Mouse (Mus musculus) small intestine, adult 2 months (tissue): ENCODE measurements around the gene Sorcs2. TPM values are rescaled to one million over a fixed set of nuclear protein-coding genes. Genes with fewer than 3 reads are reported as not detected.

Source experiments
- H3K27ac ChIP-seq: fragments of 200-500 bp; 2 replicates; pipeline ENCODE4 v1.5.1; 2012; ENCODE audit warnings: low read depth, low read length, control low read depth, inconsistent platforms; ENCODE audit not compliant: insufficient read depth
- H3K27me3 ChIP-seq: fragments of 200-500 bp; 2 replicates; pipeline ENCODE4 v1.6.1; 2012; ENCODE audit warnings: mild to moderate bottlenecking, moderate library complexity, low read length, inconsistent platforms; ENCODE audit not compliant: control insufficient read depth, insufficient read depth
- H3K36me3 ChIP-seq: fragments of 200-500 bp; 2 replicates; pipeline ENCODE4 v1.6.1; 2012; ENCODE audit warnings: mild to moderate bottlenecking, low read length, control low read depth, inconsistent platforms; ENCODE audit not compliant: control insufficient read depth, insufficient read depth
- H3K4me1 ChIP-seq: fragments of 200-500 bp; 2 replicates; pipeline ENCODE4 v1.6.1; 2012; ENCODE audit warnings: low read length, inconsistent platforms, mixed read lengths; ENCODE audit not compliant: control insufficient read depth, insufficient read depth, insufficient read length
- H3K4me3 ChIP-seq: fragments of 200-500 bp; 2 replicates; pipeline ENCODE4 v1.5.1; 2012; ENCODE audit warnings: low read depth, mild to moderate bottlenecking, control low read depth, inconsistent platforms, low read length, moderate library complexity
- CTCF ChIP-seq: fragments of 200-500 bp; IDR thresholded peaks from 2 replicates; pipeline ENCODE4 v1.5.1; 2012; ENCODE audit warnings: low read depth, mild to moderate bottlenecking, control low read depth, inconsistent platforms, low read length, moderate library complexity, mixed read lengths; ENCODE audit not compliant: insufficient replicate concordance, insufficient read length; ENCODE audit errors: extremely low read depth
- POLR2A ChIP-seq: fragments of 200-500 bp; IDR thresholded peaks from 2 replicates; pipeline ENCODE4 v1.6.1; 2012; ENCODE audit warnings: low read depth, mild to moderate bottlenecking, control low read depth, inconsistent platforms, low read length, moderate library complexity
- WGBS: fragments of 180-500 bp; shearing (Covaris S2); methylation state at CpG from one replicate; pipeline ENCODE4 v1.1.7; 2018; 5-methylcytosine and 5-hydroxymethylcytosine counted together
- polyA plus RNA-seq: library from polyadenylated mRNA; depleted of rRNA; stranded (reverse); fragments of >200 nt; gene quantifications from 2 replicates; pipeline ENCODE4 v1.2.3, GENCODE M21; 2012

Gene Sorcs2
- polyA plus RNA-seq, 1 experiment: 5.9 TPM

DNA sequence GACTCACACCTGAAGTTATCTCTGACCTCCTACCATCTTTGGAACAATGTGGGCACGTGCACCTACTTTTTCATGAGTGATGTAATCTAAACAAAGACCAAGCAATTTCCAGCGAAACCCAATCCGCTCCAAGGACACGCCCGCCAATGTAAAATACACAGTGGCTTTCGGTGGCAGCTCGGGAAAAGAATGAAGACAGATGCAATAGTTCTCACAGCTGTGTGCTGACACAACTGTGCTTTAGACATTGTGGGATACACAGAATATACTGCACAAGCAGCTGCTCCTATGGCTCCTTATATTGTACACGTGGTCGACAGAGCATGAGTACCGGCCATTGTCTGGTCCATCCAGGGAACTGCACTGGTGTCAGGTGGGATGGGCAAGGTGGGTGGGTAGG, 275.0 kb downstream of the Sorcs2 start:
- WGBS: 54% methylated on average over 10 of the region's 10 CpGs
- TF ChIP-seq POLR2A: no peak
- peaks cover 2% of the 10 kb centered on the region; the same call in 1 of the 2 replicates for H3K4me1 ChIP-seq
- no peak overlapping the region for H3K27ac ChIP-seq
- no peaks in the 10 kb centered on the region for H3K27me3 ChIP-seq
- no peaks in the 10 kb centered on the region for H3K36me3 ChIP-seq
- no peak overlapping the region for H3K4me3 ChIP-seq

DNA sequence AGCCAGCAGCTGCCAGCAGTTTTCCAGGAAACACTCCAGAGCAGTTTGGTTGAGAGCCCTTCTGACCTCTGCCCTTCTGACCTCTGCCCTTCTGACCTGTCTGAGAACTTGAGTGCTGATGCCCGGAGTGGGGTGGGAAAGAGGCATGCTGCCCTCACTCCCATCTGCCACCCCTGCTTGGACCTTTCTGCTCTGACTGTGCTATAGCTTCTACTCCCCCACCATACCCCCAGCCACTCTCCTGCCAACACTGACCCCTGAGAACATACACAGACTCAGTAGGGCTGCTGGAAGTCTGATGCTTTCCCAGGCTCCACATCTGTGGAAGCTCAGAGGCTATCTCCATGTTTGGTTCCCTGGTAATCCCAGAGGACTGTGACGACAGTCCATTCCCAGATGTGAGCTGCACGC, 277.0 kb downstream of the Sorcs2 start:
- Histone ChIP-seq H3K36me3 (no peaks in the 10 kb centered on the region), H3K4me3 (no peak overlapping the region), H3K27ac (no peak overlapping the region), H3K27me3 (no peaks in the 10 kb centered on the region), H3K4me1 (peaks cover 2% of the 10 kb centered on the region; the same call in 1 of the 2 replicates)
- 23% methylated on average over 3 of the region's 3 CpGs for WGBS
- TF ChIP-seq POLR2A: no peak
- no peak for TF ChIP-seq CTCF

DNA sequence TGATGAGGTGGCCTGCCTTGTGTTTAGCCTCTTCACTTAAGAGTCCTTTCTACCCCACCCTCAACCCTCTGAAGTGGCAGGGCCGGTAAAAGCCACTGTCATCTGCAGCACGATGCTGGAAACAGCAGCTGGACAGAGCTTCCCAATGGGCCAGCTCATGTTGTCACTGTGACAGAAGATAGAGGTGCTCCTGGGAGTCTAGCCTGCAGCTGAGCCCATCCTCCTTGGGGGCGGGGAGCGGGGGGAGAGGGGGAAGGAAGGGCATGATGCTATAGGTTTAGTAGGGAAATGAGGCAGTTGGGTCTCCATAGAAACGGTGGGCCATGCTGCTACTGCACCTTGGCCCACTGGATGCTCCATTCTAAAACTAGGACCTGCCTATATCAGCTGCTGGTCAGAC, 279.9 kb downstream of the Sorcs2 start:
- no peak for TF ChIP-seq CTCF
- TF ChIP-seq POLR2A: no peak
- H3K36me3 ChIP-seq: no peaks in the 10 kb centered on the region
- WGBS: 68% methylated on average over 5 of the region's 5 CpGs
- no peak overlapping the region for H3K27ac ChIP-seq
- H3K4me3 ChIP-seq: no peak overlapping the region
- no peaks in the 10 kb centered on the region for H3K27me3 ChIP-seq
- H3K4me1 ChIP-seq: peaks cover 2% of the 10 kb centered on the region; the same call in 1 of the 2 replicates

GRCm38 (mm10) chr5:36115519-36115918, 282.4 kb downstream of the Sorcs2 start:
- Histone ChIP-seq H3K4me1 (no peaks in the 10 kb centered on the region), H3K27me3 (no peaks in the 10 kb centered on the region), H3K4me3 (no peak overlapping the region), H3K36me3 (no peaks in the 10 kb centered on the region), H3K27ac (no peak overlapping the region)
- WGBS: 74% methylated on average over 7 of the region's 7 CpGs
- TF ChIP-seq POLR2A (no peak), CTCF (no peak)

DNA sequence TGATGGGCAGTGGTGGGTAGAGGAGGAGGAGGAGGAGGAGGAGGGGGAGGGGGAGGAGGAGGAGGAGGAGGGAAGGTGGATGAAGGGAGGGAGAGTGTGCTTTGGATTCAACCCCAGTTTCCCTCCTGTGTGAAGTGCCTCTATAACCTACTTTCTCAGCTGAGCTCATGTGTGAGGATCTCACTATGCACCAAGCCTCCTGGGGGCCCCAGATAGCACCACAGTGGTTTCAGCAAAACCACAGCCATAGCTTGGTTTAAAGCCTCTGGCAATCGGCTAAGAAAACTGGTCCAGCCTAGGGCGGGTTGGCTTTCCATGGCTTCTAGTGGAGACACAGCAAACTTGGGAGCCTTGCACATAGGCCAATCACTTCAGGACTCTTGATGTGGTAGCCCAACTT, 284.2 kb downstream of the Sorcs2 start:
- Histone ChIP-seq H3K27me3 (no peaks in the 10 kb centered on the region), H3K36me3 (no peaks in the 10 kb centered on the region), H3K4me1 (no peaks in the 10 kb centered on the region), H3K27ac (no peak overlapping the region), H3K4me3 (no peak overlapping the region)
- 87% methylated on average over 2 of the region's 2 CpGs for WGBS
- TF ChIP-seq CTCF (no peak), POLR2A (no peak)

GRCm38 (mm10) chr5:36112696-36113095, 285.2 kb downstream of the Sorcs2 start:
- Histone ChIP-seq H3K27ac (no peak overlapping the region), H3K27me3 (no peaks in the 10 kb centered on the region), H3K4me3 (no peak overlapping the region), H3K36me3 (no peaks in the 10 kb centered on the region), H3K4me1 (no peaks in the 10 kb centered on the region)
- WGBS: 78% methylated on average over 6 of the region's 6 CpGs
- no peak for TF ChIP-seq CTCF
- TF ChIP-seq POLR2A: no peak

DNA sequence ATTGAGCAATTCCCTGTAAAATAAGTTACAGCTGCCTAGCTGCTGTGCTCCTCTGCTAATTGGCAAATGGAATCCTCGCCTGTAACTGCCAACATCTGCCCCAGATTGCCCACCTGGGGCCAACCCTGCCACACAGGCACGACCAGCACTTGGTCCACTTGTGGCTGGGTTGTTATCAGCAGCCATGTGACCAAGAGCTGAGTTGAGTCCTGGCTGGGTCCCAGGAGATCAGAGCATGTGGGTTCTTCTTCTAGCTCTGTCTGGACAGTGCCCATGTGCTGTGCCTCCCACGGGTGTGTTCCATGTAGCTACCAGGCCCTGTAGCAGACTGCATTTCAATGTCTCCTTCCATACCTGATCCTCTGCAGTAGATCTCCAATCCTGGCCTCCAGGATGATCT, 286.4 kb downstream of the Sorcs2 start:
- TF ChIP-seq CTCF (no peak), POLR2A (no peak)
- Histone ChIP-seq H3K27me3 (no peaks in the 10 kb centered on the region), H3K4me1 (no peaks in the 10 kb centered on the region), H3K36me3 (no peaks in the 10 kb centered on the region), H3K27ac (no peak overlapping the region), H3K4me3 (no peak overlapping the region)
- WGBS: 61% methylated on average over 3 of the region's 3 CpGs
